Mouse (Mus musculus): Measurements from ENCODE around the gene Jun. TPM values are rescaled to one million over a fixed set of nuclear protein-coding genes. Genes with fewer than 3 reads are reported as not detected.

Jun gene
- total RNA-seq, 2 experiments from 2014 or later = 48.6 to 76.8 TPM

GRCm38 (mm10) chr4:95074319-95074718, 22.3 kb upstream of the Jun start:
- DNase-seq = no peak

GRCm38 (mm10) chr4:95073214-95073750, 21.3 kb upstream of the Jun start:
- DNase-seq = no peak

- DNase-seq = no peak
Observed at GRCm38 (mm10) chr4:95070407-95070806, 18.4 kb upstream of the Jun start.

- DNase-seq = no peak
Observed at GRCm38 (mm10) chr4:95068045-95068948, 16.3 kb upstream of the Jun start.

GRCm38 (mm10) chr4:95063609-95064210, 11.7 kb upstream of the Jun start:
- DNase-seq = no peak

- DNase-seq = no peak
Observed at GRCm38 (mm10) chr4:95062873-95063272, 10.9 kb upstream of the Jun start.

GRCm38 (mm10) chr4:95057264-95057663, 5.2 kb upstream of the Jun start:
- DNase-seq = no peak

- no peak for DNase-seq
Observed at GRCm38 (mm10) chr4:95055276-95055675, 3.3 kb upstream of the Jun start.

GRCm38 (mm10) chr4:95054336-95054735, 2.3 kb upstream of the Jun start:
- no peak for DNase-seq

- DNase-seq = peak; percentile 89
Observed at GRCm38 (mm10) chr4:95053791-95054117, 1.7 kb upstream of the Jun start.

GRCm38 (mm10) chr4:95053041-95053790, 1.2 kb upstream of the Jun start:
- peak; percentile 91 for DNase-seq

GRCm38 (mm10) chr4:95051311-95051871, 631 bp downstream of the Jun start:
- DNase-seq = peak; percentile 72

GRCm38 (mm10) chr4:95050518-95051278, 1.3 kb downstream of the Jun start:
- DNase-seq = peak; percentile 85

- DNase-seq = peak; percentile 92
Observed at GRCm38 (mm10) chr4:95049884-95050517, 2.0 kb downstream of the Jun start.

- no peak for DNase-seq
Observed at GRCm38 (mm10) chr4:95049153-95049552, 2.9 kb downstream of the Jun start.

- DNase-seq = no peak
Observed at GRCm38 (mm10) chr4:95048731-95049100, 3.3 kb downstream of the Jun start.

GRCm38 (mm10) chr4:95048021-95048730, 3.8 kb downstream of the Jun start:
- no peak for DNase-seq

GRCm38 (mm10) chr4:95045133-95045532, 6.9 kb downstream of the Jun start:
- DNase-seq = no peak

- DNase-seq = no peak
Observed at GRCm38 (mm10) chr4:95044721-95045120, 7.3 kb downstream of the Jun start.

- peak; percentile 33 for DNase-seq
Observed at GRCm38 (mm10) chr4:95038024-95038423, 14.0 kb downstream of the Jun start.

- DNase-seq = no peak
Observed at GRCm38 (mm10) chr4:95031158-95031557, 20.9 kb downstream of the Jun start.

Measured in adrenal gland, postnatal 10 days (tissue).